Mouse (Mus musculus) left cerebral cortex, adult 8-10 months (tissue): ENCODE measurements at regions not wholly inside any gene's neighbourhood (a gene's known extent, or its start where the extent isn't known, plus 50 kb on each side); places are given as distances from the start of the nearest gene placed in this dataset.

Experiments used
- DNase-seq, 2 experiments: peaks; one replicate each; pipeline ENCODE4 v3.0.0; 2022; ENCODE audit warnings: low spot score in 2 of 2
- microRNA-seq, 2 experiments: library from miRNA; unstranded; fragments of <30 nt; microRNA quantifications; one replicate each; pipeline ENCODE4 v1.2.0; 2022

DNA sequence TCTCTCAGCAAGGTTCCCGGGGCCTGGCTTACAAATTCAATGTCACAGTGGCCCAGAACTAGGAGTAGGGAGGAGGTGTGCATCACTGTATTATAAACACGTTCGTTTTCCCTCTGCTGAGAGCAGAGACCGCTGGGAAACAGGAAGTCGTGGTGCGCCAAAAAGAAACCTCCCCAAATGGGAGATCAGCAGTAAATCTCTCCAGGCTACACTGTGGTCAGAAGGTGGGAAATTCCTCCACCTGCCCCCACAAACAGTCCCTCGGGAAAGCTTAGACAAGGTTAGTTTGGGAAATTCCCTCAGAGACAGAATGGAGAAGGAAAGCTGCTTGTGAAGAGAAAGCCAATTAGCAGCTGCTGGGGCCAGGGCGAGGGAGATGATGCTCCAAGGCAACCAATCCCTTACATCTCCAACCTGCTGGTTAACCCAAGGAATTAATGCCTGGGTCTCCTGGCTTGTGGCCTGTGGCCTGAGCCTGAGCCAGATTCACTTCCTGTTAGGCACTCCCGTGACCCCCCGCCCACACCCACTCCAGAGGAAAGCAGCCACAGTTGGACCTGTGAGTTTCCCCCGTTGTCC is 57.2 kb upstream of the Peli1 start:
- DNase-seq, result peak; percentile 16

DNA sequence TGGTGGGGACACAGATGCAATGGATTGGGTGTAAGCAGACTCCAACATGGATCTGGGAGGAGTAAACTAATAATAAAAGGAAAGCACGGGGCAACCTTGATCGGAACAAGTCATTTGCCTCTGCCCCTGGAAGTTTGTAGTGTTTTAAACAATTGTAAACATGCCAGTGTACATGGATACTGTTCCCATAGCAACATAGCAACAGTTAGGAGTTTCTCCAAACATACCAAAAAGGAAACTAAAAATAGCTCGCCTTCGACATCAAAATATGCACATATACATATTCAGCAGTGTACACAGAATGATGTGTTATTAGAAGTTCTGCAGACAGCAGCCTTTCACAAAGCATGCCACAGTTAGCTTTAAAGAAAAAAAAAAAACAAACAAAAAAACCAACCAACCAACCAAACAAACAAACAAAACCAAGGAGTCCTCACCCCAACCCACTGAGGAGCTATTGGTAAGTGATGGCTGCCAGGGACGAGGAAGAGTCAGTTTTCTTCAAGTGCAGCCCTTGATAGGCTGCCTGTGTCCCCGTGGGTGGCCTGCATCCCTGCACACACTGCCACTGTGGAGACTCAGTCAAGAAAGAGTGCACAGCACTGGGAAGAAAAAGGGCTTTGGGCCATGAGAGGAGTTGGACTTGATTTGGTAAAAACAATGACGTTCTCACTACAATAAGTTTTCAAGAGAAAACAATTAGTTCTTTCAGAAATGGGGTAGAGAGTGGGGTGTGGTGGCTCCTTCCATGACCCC is 54.8 kb upstream of the Peli1 start:
- no peak for DNase-seq

DNA sequence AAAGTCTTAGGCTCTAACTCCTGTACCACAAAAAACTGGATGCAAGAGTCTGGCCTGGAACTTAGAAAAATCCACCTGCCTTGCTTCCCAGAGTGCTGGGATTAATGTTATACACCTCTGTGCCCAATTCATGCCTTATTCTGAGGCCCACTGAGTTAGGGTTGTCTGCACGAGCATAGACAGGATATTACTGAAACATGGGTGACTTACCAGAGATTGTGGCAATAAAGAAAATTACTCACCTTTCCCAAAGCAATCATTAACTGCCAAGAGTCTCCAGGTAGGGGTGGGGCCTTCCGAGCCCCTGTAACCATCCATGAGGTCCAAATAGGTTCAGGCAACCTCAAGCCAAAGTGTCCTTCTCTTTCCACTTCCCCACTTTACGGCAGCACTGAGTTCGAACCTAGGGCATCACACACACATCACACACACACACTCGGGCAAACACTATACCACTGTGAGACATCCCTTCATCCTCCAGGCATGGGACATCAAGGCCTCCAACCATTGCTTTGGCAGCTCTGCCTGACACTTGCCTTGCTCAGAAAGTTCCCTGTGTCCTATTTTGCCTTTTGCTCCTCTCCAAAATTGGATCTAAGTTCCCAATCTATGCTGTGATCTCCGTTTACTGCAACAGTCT is 53.7 kb upstream of the Peli1 start:
- DNase-seq, result no peak

DNA sequence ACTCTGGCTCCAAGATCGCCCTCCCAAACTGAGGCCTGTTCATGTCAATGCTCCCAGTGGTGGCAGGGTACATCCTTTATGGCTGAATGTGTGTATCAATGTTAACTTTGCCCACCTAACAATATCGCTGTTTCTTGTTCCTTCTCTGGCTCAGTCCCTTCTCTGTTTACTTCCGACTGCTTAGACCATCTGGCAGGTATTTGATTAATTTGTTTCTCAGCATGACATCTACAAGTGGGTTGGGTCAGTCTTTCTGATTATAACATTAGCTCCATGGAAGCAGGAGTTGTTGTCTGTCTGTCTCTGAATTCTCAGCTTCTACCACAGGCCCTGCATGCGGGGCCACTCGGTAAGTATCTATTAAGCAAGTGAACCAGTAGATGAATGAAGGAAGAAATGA is 49.9 kb upstream of the Peli1 start:
- no peak for DNase-seq

Small RNA genes lying in the stretch of these regions (microRNA-seq; reads per million reads assigned to microRNA genes)
- gene Gm23681, result 0 reads per million in 2 experiments
